Mouse (Mus musculus) liver, embryonic 12.5 days (tissue): ENCODE data around the gene Ntrk1. TPM values are rescaled to one million over a fixed set of nuclear protein-coding genes. Genes with fewer than 3 reads are reported as not detected.

Experiments used
- polyA plus RNA-seq: library from polyadenylated mRNA; unstranded; fragments of >200 nt; fragmentation: Nextera tagmentation; extraction: Ambion mirVana; gene quantifications from 2 replicates; pipeline ENCODE4 v1.2.1, GENCODE M21; 2016

Ntrk1 gene
- polyA plus RNA-seq, 1 experiment from 2014 or later = 0.31 TPM

Other genes starting within 250 kb of the Ntrk1 start
- 4.2 and 4.9 TPM in 2 replicates for gene Arhgef11, start 177.6 kb downstream of the Ntrk1 start, polyA plus RNA-seq
- 0.13 and 0.29 TPM in 2 replicates for gene Lrrc71, start 46.5 kb downstream of the Ntrk1 start, polyA plus RNA-seq
- gene Insrr, start 1.8 kb upstream of the Ntrk1 start, polyA plus RNA-seq = 0.05 TPM in 1 of 2 replicates, not detected in the other
- 9.4 and 10.2 TPM in 2 replicates for gene Pear1, start 29.1 kb upstream of the Ntrk1 start, polyA plus RNA-seq
- gene Sh2d2a, start 51.6 kb upstream of the Ntrk1 start, polyA plus RNA-seq = 0.04 and 0.11 TPM in 2 replicates
- 8.7 and 8.9 TPM in 2 replicates for gene Prcc, start 90.4 kb upstream of the Ntrk1 start, polyA plus RNA-seq
- 393 and 400 TPM in 2 replicates for gene Hdgf, start 111.2 kb upstream of the Ntrk1 start, polyA plus RNA-seq
- 57.0 and 57.3 TPM in 2 replicates for gene Mrpl24, start 124.3 kb upstream of the Ntrk1 start, polyA plus RNA-seq
- 51.9 and 52.2 TPM in 2 replicates for gene Isg20l2, start 135.2 kb upstream of the Ntrk1 start, polyA plus RNA-seq
- 11.1 and 11.4 TPM in 2 replicates for gene Rrnad1, start 135.6 kb upstream of the Ntrk1 start, polyA plus RNA-seq
- gene Crabp2, start 153.5 kb upstream of the Ntrk1 start, polyA plus RNA-seq = 3.9 and 6.5 TPM in 2 replicates
- 7.2 and 7.3 TPM in 2 replicates for gene Nes, start 175.9 kb upstream of the Ntrk1 start, polyA plus RNA-seq
- not detected in 2 replicates for gene Bcan, start 205.1 kb upstream of the Ntrk1 start, polyA plus RNA-seq
- gene Hapln2, start 232.4 kb upstream of the Ntrk1 start, polyA plus RNA-seq = not detected in 2 replicates
- 41.4 and 44.0 TPM in 2 replicates for gene Gpatch4, start 247.9 kb upstream of the Ntrk1 start, polyA plus RNA-seq